Mouse (Mus musculus): ENCODE measurements around the gene Spata31. TPM values are rescaled to one million over a fixed set of nuclear protein-coding genes. Genes with fewer than 3 reads are reported as not detected.

Spata31 gene
- total RNA-seq (2014; rRNA removed): not detected in 2 replicates
- not detected in 2 replicates for polyA plus RNA-seq (2012; rRNA removed)

DNA sequence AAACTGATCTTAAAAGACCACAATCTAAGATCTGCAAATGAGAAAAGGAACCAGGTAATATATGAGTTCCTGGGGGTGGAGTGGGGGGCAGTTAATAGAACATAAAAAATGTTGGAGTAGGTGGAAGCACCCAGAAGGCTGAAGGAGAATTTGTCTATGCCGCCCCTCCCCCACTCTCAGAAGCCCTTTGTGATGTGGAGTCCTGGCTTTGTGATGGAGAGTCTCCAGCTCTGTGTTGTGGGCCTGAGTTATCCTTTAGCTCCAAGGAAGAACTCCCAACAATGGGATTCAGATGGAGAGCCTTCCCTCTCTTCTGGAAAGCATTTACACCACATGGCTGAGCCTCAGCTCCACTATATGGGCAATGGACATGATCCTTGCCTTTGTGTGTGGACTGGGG is at the start of gene Spata31:
Spata31 (plus strand) TSS at position 216 of the 400 bp plus-strand sequence.
- Histone ChIP-seq H3K4me3 (ENCODE audit: insufficient read depth, low read depth, low read length) (no peak within 1 kb of the TSS), H3K36me3 (ENCODE audit: control insufficient read depth, insufficient read depth, low read length) (no peaks in the 10 kb centered on the region), H3K4me1 (ENCODE audit: control insufficient read depth, insufficient read depth, low read length) (no peaks in the 10 kb centered on the region), H3K9ac (ENCODE audit: low read depth, low read length) (no peak within 1 kb of the TSS), H3K27ac (replicated peaks; ENCODE audit: insufficient read depth, low read depth, low read length) (no peak within 1 kb of the TSS), H3K27me3 (ENCODE audit: control insufficient read depth, insufficient read depth, low read length) (no peaks in the 10 kb centered on the region), H3K79me2 (ENCODE audit: control insufficient read depth, insufficient read depth, low read length) (no peaks in the 10 kb centered on the region)
- WGBS: 62% methylated on average over 1 of the region's 1 CpGs
- TF ChIP-seq POLR2A (IDR thresholded peaks at IDR 0.05; ENCODE audit: extremely low read depth, insufficient read depth, low read length): no peak
- no peak for TF ChIP-seq CTCF (IDR thresholded peaks at IDR 0.05; ENCODE audit: low read depth, low read length)
- DNase-seq (ENCODE audit: extremely low read depth, low read depth, low spot score): no peak

- Histone ChIP-seq H3K4me1 (ENCODE audit: control insufficient read depth, insufficient read depth, low read length) (no peaks in the 10 kb centered on the region), H3K79me2 (ENCODE audit: control insufficient read depth, insufficient read depth, low read length) (no peaks in the 10 kb centered on the region), H3K9ac (ENCODE audit: low read depth, low read length) (no peak overlapping the region), H3K36me3 (ENCODE audit: control insufficient read depth, insufficient read depth, low read length) (no peaks in the 10 kb centered on the region), H3K27ac (replicated peaks; ENCODE audit: insufficient read depth, low read depth, low read length) (no peak overlapping the region), H3K27me3 (ENCODE audit: control insufficient read depth, insufficient read depth, low read length) (no peaks in the 10 kb centered on the region), H3K4me3 (ENCODE audit: insufficient read depth, low read depth, low read length) (no peak overlapping the region)
- TF ChIP-seq POLR2A (IDR thresholded peaks at IDR 0.05; ENCODE audit: extremely low read depth, insufficient read depth, low read length) (no peak), CTCF (IDR thresholded peaks at IDR 0.05; ENCODE audit: low read depth, low read length) (no peak)
- 53% methylated on average over 1 of the region's 1 CpGs for WGBS
- no peak for DNase-seq (ENCODE audit: extremely low read depth, low read depth, low spot score)
Measured at GRCm38 (mm10) chr13:64903132-64903531, 14.1 kb upstream of the Spata31 start.

GRCm38 (mm10) chr13:64903585-64904208 is 13.5 kb upstream of the Spata31 start, which contains the start of gene Cntnap3:
Cntnap3 (minus strand) TSS chr13:64903955.
- no peak for DNase-seq (ENCODE audit: extremely low read depth, low read depth, low spot score)
- Histone ChIP-seq H3K4me3 (ENCODE audit: insufficient read depth, low read depth, low read length) (no peak within 1 kb of the TSS), H3K9ac (ENCODE audit: low read depth, low read length) (no peak within 1 kb of the TSS), H3K4me1 (ENCODE audit: control insufficient read depth, insufficient read depth, low read length) (no peaks in the 10 kb centered on the region), H3K27me3 (ENCODE audit: control insufficient read depth, insufficient read depth, low read length) (no peaks in the 10 kb centered on the region), H3K27ac (replicated peaks; ENCODE audit: insufficient read depth, low read depth, low read length) (no peak within 1 kb of the TSS), H3K79me2 (ENCODE audit: control insufficient read depth, insufficient read depth, low read length) (no peaks in the 10 kb centered on the region), H3K36me3 (ENCODE audit: control insufficient read depth, insufficient read depth, low read length) (no peaks in the 10 kb centered on the region)
- 11% methylated on average over 16 of the region's 16 CpGs for WGBS
- TF ChIP-seq CTCF (IDR thresholded peaks at IDR 0.05; ENCODE audit: low read depth, low read length): no peak
- no peak for TF ChIP-seq POLR2A (IDR thresholded peaks at IDR 0.05; ENCODE audit: extremely low read depth, insufficient read depth, low read length)

Other genes with a start within 250 kb of the Spata31 start
- gene Cntnap3, start 13.5 kb upstream of the Spata31 start, total RNA-seq (2014; rRNA removed): not detected in 2 replicates
- 0.05 TPM in 1 of 2 replicates, not detected in the other for gene Cntnap3, start 13.5 kb upstream of the Spata31 start, polyA plus RNA-seq (2012; rRNA removed)
- not detected in 2 replicates for gene Spata31d1c, start 115.7 kb downstream of the Spata31 start, total RNA-seq (2014; rRNA removed)
- 0.02 TPM in 1 of 2 replicates, not detected in the other for gene Spata31d1c, start 115.7 kb downstream of the Spata31 start, polyA plus RNA-seq (2012; rRNA removed)
- not detected in 2 replicates for gene Prss47, start 135.4 kb downstream of the Spata31 start, total RNA-seq (2014; rRNA removed)
- not detected in 2 replicates for gene Prss47, start 135.4 kb downstream of the Spata31 start, polyA plus RNA-seq (2012; rRNA removed)
- gene Mfsd14b, start 195.6 kb downstream of the Spata31 start, total RNA-seq (2014; rRNA removed): 29.2 and 35.0 TPM in 2 replicates
- gene Mfsd14b, start 195.6 kb downstream of the Spata31 start, polyA plus RNA-seq (2012; rRNA removed): 10.0 and 11.8 TPM in 2 replicates
- gene Olfr465-ps1, start 220.7 kb downstream of the Spata31 start, total RNA-seq (2014; rRNA removed): not detected in 2 replicates
- gene Olfr465-ps1, start 220.7 kb downstream of the Spata31 start, polyA plus RNA-seq (2012; rRNA removed): not detected in 2 replicates
- not detected in 2 replicates for gene Olfr466, start 232.8 kb downstream of the Spata31 start, total RNA-seq (2014; rRNA removed)
- gene Olfr466, start 232.8 kb downstream of the Spata31 start, polyA plus RNA-seq (2012; rRNA removed): not detected in 2 replicates